Mouse (Mus musculus): ENCODE results near the gene Traf7.

Traf7 gene

GRCm38 (mm10) chr17:24527723-24528559, at the start of gene Traf7:
Gene Traf7, minus strand, starts transcription at chr17:24527938.
- DNase-seq, result peak; percentile 99

DNA sequence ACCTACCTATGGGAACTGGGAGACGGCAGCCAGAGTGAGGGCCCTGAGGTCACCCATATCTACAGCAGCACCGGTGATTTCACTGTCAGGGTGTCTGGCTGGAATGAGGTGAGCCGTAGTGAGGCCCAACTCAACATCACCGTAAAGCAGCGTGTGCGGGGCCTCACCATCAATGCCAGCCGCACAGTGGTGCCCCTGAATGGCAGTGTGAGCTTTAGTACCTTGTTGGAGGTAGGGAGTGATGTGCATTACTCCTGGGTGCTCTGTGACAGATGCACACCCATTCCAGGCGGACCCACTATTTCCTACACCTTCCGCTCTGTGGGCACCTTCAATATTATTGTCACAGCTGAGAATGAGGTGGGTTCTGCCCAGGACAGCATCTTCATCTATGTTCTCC, 46.1 kb upstream of the Traf7 start:
- no peak for DNase-seq

DNA sequence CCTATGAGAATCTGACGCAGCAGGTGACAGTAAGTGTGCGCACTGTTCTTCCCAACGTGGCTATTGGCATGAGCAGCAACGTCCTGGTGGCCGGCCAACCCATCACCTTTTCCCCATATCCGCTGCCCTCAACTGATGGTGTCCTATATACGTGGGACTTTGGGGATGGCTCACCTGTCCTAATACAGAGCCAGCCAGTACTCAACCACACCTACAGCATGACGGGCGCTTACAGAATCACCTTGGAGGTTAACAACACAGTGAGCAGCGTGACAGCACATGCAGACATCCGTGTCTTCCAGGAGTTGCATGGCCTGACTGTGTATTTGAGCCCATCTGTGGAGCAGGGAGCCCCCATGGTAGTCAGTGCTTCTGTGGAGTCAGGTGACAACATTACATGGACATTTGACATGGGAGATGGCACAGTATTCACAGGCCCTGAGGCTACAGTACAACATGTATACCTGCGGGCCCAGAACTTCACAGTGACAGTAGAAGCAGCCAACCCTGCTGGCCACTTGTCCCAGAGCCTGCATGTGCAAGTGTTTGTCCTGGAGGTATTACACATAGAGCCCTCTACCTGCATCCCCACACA, 45.0 kb upstream of the Traf7 start:
- no peak for DNase-seq

GRCm38 (mm10) chr17:24569837-24570236, 42.1 kb upstream of the Traf7 start:
- no peak for DNase-seq

DNA sequence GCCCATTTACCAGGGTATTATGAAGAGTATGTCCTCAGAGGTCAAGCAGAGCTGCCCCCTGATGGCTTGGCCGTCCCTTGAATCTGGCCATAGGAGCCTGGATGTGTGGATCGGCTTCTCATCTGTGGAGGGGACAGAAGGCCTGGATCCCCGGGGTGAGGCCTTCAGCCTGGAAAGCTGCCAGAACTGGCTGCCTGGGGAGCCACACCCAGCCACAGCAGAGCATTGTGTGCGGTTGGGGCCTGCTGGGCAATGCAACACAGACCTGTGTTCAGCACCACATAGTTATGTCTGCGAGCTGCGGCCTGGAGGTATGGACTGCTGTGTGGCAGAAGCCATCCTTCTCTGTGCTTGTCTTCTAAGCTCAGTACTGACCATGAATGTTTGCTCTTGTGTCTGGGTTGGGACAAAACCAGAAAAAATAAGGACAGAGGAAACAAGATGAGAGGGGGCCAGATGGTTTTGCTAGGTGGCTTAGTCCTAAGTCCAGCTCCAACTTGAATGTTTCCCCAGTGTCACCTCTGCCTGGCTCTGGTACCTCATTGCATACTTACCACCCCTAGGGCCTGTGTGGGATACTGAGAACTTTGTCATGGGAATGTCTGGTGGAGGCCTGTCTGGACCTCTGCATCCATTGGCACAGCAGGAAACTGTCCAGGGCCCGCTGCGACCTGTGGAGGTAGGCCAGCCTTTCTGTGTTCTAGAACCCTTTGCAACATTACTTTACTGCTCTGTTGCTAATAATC, 39.5 kb upstream of the Traf7 start:
- no peak for DNase-seq

GRCm38 (mm10) chr17:24565792-24566191, 38.1 kb upstream of the Traf7 start:
- DNase-seq, result no peak

DNA sequence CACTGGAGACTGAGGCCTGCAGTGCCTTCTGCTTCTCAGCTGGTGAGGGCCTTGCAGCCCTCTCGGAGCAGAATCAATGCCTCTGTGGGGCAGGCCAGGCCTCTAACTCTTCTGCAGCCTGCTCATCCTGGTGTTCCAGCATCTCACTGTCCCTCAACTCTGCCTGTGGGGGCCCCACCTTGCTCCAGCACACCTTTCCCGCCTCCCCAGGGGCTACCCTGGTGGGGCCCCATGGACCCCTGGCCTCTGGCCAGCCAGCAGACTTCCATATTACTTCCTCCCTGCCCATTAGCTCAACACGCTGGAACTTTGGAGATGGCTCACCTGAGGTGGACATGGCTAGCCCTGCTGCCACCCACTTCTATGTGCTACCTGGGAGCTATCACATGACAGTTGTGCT, 37.4 kb upstream of the Traf7 start:
- DNase-seq, result no peak

GRCm38 (mm10) chr17:24564422-24564821, 36.7 kb upstream of the Traf7 start:
- no peak for DNase-seq

GRCm38 (mm10) chr17:24563638-24564037, 35.9 kb upstream of the Traf7 start:
- no peak for DNase-seq

DNA sequence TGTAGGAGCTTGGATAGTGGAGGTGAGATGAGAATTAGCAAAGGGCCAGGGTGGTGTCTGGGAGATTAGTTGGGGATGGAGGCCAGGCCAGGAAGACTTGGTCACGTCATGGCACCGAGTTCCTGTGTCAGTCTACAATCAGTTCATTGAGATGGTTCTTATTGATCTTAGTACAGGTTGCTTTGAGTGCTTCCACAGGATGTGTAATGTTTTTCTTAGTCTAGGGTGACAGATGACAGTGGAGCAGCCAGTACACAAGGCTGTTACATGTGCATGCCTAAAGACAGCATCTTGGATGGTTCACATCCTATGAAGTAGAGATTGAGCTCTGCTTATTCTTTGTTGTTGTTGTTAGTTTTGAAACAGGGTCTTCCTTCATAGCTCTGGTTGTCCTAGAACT, 33.9 kb upstream of the Traf7 start:
- no peak for DNase-seq

DNA sequence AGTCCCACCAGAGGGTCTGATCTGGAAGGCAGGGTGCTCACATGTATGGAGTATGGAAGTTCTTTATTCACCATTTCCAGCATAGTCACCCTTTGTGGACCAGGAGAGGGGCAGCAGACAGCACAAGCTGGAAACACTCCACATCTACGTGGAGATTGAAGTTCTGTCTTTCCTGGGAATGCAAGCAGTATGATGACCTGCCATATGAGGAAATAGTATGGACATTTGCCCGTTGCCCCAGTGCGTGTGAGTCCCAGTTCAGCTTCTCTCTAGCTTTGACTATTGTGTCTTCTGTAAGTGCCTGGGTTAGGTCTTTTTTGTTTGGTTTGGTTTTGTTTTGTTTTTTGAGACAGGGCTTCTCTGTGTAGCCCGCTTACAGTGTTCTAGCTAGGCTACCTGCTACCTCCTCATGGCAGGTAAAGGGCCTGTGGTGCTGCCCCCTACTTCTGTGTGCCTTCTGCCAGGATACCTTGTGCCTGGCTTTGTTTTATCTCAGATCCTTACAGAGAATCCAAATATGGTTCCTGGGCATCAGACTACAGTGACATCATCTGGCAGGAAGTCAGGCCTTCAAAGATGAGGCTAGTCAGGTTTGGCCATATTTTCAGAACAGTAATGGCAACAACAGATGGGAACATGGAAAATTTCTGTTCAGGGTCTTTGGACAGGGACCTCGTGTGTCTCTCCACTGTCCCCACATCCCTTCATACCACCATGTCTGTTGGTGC, 32.7 kb upstream of the Traf7 start:
- DNase-seq, result no peak

- DNase-seq, result no peak
Observed at GRCm38 (mm10) chr17:24559146-24559545, 31.4 kb upstream of the Traf7 start.

GRCm38 (mm10) chr17:24558600-24559099, 30.9 kb upstream of the Traf7 start:
- DNase-seq, result no peak

- no peak for DNase-seq
Observed at GRCm38 (mm10) chr17:24557091-24557490, 29.4 kb upstream of the Traf7 start.

DNA sequence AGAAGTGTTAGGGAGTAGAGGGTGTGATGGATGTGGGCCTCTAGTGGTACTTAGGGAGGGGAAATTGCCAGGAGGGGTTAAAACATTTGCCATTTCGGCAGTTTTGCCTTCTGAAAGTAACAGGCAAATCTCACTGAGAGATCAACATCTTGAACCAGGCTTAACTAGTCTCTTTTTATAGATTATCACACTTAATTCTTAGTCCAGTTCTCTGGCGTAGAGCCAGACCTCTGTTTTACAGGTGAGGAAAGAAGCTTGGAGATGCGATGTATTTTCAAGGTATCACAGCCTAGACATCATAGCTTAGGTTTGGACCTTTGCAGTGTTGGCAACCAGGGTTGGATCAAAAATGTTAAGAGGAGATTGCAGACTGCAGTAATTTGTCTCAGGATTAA, 23.3 kb upstream of the Traf7 start:
- DNase-seq, result no peak

DNA sequence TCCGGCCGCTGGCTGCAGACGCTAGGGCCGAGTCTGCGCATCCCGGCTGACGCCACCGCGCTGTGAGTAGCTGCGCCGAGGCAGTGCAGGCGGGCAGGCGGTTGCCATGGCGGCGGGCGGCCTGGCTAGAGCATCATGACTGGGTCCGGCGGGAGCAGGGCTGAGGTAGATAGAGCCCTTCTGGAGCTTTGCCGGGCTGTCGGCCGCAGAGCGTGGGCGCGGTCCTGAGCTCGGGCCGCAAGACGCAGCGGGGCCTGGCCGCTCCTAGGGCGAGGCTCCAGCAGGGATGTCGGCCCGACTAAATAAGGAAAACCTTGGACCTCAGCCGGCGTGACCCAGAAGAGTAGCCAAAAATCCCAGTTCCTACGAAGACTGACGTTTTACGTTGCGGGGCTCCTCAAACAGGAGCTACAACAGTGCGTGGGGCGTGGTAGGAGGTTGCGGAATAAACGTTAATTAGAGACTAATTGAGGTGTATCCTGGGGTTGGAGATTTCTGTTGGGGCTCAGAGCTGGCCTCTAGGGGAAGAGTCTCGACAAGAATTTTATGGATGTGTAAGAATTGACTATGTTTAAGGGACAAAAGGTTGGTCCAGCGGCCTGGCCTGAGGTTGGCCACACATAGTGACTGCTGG, 22.8 kb upstream of the Traf7 start:
- peak; percentile 83 for DNase-seq

DNA sequence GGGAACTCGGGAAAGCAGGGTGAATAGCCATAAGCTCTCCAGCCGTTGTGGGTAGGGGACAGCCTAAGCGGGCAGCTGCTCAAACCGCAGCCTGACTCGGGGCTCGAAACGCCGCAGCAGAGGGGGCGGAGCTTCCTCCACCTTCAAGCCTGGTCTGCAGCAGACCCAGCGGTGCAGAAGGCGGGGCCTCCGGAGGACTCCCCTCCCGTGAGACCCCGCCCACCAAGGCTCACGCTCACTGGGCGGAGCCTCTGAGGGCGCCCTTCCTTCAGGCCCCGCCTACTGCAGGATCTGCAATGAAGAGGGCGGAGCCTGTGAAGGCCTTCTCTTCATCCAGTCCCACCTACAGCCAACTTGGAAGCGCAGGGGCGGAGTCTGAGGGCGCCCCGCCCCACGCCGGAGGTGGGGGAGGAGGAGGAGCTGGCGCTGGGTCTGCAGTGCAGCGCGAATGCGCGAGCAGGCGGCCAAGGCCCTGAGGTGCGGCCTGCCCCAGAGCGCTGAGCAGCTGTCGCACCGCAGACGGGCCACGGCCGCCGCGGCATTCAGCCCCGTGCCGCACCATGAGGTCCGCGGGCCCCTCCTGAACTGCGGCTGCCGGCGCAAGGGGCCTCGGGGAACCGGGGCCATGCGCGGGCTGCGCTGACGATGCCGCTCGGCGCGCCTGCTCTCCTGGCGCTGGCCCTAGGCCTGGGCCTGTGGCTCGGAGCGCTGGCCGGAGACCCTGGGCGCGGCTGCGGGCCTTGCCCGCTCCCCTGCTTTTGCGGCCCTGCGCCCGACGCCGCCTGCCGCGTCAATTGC, 22.1 kb upstream of the Traf7 start, which contains the start of gene Pkd1:
Gene Pkd1 (plus strand): TSS at position 217 of the 798 bp plus-strand sequence.
- DNase-seq, result peak; percentile 100

DNA sequence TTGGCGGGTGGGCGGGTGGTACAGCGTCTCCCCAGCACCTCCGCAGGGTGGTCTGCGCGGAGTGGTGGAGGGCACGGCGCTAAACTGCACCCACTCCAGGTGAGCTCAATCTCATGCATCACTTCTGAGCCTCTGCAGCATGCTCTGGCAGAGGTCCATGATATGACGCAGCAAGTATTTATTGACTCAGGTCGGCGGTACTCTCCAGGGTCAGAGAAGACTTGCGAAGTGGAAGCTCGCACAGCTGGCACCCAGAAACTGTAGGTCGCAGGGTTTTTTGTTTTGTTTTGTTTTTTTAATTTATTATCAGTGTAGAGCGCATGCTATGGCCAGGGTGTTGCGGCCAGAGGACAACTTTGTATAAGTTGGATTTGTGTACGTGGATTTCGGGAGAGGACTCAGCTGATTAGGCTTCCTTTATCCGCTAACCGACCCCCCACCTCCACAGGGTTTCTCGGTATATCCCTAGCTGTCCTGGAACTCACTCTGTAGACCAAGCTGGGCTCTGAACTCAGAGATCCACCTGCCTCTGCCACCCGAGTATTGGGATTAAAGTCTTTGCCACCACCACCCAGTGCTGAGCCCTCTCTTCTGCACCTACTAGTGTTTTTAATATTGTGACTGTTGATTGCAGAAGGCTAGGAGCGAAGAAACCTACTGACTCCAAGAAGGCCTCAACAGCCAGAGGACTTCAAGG, 21.3 kb upstream of the Traf7 start:
- DNase-seq, result peak; percentile 67

DNA sequence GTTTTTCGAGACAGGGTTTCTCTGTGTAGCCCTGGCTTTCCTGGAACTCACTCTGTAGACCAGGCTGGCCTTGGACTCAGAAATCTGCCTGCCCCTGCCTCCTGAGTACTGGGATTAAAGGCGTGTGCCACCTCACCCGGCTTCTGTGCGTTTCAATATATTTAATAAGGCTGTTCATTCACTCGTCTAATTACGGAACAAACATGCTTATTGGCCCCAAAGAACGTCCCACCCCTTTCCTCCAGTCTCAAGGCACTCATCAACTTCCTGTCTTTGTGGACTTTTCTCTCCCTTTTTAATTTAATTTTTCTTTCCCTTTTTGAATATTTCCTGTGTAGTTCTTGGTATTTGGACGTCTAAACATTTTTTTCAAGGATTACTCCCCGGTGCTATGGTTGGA, 20.7 kb upstream of the Traf7 start:
- no peak for DNase-seq

DNA sequence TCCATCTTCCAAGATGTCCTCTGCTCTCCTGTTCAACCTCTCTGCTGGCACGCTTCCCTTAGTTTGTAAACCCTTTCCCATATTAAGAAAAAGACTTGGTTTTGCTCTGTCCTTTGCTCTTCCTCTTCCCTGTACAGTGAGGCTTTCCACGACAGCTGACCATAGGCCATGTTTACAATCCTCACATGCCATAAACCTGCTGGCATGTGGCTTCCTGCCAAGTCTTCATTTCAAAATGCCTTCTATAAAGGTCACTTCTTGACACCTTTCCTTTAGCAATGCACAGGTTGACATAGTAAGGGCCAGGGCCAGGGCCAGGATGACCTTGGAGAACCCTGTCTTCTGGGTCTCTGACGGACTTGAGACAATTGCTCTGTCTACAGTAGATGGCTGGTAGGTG, 18.5 kb upstream of the Traf7 start:
- DNase-seq, result no peak

DNA sequence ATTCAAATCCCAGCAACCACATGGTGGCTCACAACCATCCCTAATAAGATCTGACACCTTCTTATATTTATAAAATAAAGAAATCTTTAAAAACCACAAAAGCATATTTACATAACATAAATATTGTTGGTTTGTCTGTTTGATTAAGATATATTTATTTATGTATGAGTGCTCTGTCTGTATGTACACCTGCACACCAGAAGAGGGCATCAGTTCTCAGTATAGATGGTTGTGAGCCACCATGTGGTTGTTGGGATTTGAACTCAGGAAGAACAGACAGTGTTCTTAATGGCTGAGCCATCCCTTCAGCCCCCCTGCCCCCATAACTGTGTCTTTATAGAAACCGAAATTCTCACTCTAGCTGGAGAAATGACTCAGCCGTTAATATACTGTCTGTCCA, 17.5 kb upstream of the Traf7 start:
- DNase-seq, result no peak
